Mouse (Mus musculus) skeletal muscle tissue, adult 2 months (tissue): ENCODE results near the gene Serpine1.
"Not testable (repeated sequence)": the region's sequence is repeated elsewhere in the genome, so short reads cannot be mapped to it uniquely, and the experiment has no call there.

Experiments
- DNase-seq: peaks from one replicate; pipeline ENCODE4 v3.0.0-alpha.2; 2012; ENCODE audit warnings: low read depth, low spot score

The Serpine1 gene

DNA sequence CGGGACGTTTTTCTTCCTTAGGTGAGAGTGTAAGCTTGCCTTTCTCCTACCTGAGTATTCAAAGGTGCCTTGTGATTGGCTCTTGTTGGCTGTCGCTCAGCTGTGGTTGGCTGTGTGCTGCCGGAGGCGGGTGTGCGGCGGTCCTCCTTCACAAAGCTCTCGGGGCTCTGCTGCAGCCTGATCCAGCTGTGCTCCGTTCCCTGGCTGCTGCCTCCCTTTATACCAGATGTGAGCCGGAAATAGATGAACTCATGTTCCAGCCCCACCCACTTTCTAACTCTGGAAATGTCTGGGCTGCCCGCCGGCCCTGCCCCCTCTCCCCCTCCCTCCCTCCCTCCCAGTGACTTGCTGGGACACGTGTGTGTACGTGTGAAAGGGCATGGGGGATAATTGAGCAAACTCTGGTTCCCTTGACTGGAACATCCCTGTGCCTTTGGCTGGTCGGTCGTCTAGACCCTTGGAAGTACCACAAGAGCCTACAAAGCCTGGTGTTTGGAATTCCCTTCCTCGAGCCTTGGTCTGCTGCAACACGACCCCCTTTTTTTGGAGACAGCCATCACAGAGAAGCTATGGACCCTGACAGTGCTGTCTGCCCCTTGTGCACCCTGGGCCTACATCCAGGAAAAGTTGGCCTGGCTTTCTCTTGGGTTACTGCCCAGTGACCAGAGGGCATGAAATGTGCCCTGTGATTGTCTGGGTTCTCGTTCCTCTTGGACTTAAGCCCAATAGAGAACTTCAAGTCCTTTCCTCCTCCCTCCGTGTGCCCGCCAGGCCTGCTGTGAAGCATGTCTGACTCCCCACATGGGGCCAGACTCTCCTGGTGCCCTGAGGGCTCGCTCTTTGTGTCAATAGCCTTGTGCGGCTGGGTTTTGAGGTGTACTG is at the start of gene Serpine1:
TSS of gene Serpine1 (minus strand) at position 190 of the 882 bp plus-strand sequence.
- peak; percentile 95 for DNase-seq

DNA sequence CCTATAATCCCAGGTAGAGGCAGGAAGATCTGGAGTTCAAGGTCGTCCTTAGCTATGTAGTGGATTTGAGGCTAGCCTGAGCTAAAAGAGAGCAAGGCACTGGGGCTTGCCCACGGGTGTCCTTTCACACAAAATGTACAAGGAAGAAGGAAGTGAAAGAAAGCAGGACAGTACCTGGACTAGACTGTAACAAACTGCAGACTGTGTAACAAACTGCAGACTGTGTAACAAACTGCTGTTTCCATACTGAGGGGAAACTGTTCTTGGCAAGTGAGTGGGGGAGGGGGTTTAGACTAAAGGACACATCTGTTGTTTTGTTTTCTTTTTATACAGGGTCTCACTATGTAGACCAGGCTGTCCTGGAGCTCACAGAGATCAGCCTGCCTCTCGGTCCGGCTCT is 49.2 kb upstream of the Serpine1 start:
- DNase-seq: no peak

DNA sequence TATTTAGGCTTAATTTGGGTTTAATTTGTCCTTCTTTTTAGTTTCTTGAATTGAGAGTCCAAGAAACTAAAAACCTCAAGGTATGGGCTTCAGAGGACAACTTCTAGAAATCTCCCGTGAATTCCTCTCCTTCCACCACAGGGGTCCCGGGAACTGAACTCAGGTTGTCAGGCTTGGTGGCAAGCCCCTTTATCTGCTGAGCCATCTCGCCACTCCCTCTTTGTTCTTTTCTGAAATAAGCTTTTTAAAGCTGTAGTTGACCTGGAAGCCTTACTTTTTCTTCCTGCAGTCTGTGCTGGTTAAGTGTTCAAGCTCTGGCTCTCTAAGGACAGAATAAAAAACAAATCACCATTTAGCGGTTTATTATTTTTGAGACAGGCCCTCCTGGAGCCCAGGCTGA is 46.8 kb upstream of the Serpine1 start:
- no peak for DNase-seq

DNA sequence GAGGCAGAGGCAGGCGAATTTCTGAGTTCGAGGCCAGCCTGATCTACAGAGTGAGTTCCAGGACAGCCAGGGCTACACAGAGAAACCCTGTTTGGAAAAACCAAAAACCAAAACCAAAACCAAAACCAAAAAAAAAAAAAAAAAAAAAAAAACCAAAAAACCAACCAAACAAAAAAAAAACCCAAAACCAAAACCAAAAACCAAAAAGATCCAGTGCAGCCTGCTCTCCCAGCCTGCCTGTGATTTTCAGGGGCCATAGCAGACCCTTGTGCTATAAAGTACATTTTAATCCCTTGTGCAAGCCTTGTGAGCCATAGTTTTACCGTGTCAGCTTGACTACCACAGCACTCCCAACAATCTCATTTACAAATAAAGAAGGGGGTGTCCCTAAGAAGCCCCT is 45.9 kb upstream of the Serpine1 start:
- DNase-seq: not testable (repeated sequence)

DNA sequence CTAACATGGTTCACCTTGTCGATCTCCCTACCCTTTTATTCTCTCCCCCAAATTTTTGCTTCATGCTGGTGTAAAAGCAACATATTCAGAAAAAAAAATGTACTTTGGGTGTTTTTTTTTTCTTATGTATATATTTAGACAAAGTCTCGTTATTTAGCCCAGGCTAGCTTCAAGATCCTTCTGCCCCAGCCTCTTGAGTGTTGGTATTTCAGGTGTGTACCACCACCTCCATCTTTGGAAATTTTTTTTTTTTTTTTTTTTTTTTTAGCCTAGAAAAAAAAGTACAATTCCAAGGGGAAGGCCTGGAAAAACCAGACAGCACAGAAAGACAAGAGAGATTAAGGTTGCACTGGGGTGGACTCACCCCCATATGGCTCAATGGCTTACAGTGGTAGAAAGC is 44.9 kb upstream of the Serpine1 start:
- DNase-seq: no peak

DNA sequence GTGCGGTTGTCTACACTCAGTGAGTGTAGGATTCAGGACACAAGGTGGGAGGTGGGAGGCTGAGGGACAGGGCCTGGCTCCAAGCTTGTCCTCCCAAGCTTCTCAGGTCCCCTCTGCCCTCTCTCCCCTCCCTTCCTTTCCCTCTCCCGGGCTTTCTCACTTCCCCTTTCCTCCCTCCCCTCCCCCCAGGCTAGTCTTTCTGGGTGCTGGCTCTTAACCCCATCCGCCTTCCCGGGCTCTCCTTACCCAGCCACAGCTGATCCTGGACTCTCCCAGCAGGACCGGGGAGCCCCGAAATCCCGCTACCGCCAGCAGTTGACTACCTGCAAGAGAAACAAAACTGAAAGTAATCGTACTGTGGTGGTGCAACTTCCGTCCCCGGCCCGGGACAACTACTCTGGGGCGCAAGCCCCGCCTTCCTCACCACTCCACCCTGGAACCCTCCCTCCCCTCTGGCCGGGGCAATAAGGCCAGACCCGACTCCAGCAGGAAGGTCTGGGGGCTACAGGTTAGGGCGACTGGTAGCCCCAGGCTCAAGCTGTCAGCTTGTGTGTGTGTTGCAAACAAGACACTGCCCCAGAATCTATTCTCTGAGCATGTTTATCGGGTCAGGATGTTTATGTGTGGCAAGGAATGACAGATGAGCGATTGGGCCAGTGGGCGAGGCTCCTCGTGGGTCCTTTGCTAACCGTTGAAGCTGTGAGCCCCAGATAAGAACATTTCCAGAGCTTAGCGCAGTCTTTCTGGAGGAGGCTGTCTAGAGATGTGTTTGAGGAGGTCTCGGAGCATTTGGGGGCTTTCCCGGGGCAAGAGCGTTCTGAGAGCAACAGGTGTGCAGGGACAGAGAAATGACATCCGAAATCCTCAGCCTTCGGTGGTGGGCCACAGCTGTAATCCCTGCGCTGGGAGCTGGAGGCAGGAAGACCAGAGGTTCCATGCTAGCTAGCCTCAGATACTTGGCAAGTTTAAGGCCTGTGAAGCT is 44.1 kb upstream of the Serpine1 start, which contains the start of gene Trim56:
TSS of gene Trim56 (minus strand) at position 344 of the 982 bp plus-strand sequence.
- peak; percentile 60 for DNase-seq

DNA sequence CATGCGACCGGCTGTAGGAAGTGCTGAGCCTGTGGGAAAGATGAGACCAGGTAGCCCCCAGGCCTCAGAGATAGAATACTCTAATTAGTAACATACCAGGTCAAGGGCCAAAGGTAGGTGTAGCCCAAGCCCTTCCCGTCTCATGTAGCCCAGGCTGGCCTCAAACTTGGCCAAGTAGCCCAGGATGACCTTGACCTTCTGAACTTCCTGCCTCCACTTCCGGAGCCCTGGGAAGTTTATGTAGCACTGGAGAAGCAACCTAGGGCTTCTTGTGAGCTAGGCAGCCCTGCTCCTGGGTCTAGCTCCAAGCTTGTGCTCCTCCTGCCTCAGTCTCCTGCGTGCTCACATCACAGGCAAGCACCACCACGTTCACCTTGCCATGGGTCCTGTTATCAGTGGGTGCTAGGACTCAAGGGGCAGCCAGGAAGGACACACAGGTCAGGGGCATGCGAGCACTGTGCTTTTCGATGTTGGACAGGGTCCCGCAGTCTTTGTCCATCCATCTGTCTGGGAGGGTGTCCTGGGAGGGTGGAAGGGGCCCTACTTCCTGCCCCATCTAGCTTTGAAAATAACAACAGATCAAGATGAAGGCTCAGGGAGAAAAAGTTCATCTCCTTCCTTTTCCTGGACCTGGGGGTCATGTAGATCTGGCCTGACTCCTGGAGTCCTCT is 43.0 kb upstream of the Serpine1 start:
- DNase-seq: no peak

DNA sequence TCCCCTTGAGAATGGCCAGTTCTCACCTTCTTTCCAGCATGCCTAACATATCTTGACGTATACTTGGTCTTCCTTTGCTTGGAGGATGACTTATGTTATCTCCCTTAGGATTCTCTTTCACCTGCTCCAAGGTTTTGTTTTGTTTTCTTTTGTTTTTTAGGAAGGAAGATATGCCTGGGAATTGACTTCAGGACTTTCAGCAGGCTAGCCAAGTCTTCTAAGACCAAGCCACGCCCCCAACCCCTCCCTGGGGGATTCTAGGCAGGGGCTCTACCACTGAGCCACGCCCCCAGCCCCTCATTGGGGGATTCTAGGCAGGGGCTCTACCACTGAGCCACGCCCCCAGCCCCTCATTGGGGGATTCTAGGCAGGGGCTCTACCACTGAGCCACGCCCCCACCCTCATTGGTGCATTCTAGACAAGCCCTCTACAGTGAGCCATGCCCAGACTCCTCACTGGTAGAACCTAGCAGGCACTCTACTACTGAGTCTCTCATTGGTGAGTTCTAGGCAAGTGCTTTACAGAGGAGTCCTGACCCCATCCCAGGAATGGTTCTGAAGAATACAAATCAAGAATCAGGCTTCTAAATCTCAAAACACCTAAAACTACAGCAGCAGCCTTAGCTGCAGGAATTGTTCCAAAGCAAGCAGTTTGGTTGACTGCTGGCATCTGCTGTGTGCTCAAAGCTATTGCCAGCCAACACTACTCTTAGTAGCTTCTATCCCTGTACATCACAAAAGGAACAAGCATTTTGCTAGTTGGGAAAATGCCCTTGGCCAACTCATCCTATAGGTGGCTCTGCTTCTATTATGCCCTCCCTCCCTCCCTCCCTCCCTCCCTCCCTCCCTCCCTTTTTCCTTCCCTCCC is 39.7 kb upstream of the Serpine1 start:
- no peak for DNase-seq

DNA sequence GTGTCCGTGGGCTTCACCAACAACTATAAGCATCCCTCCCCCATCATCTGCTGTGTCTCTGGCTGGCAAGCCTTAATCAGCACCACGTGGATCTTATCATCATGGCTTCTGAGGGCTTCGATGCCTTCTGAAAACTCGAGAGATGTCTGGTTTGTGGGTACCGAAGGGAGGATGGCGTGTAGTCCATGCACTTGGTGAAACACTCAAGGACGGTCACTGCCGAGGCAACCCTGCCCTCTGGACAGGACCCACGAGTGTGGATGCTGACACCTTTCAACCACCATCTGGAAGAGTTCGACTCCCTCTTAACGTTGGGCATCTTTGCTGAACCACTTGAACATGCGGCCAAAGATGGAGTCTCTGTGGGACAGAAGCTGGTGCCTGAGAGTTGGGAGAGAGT is 38.8 kb upstream of the Serpine1 start:
- DNase-seq: no peak

DNA sequence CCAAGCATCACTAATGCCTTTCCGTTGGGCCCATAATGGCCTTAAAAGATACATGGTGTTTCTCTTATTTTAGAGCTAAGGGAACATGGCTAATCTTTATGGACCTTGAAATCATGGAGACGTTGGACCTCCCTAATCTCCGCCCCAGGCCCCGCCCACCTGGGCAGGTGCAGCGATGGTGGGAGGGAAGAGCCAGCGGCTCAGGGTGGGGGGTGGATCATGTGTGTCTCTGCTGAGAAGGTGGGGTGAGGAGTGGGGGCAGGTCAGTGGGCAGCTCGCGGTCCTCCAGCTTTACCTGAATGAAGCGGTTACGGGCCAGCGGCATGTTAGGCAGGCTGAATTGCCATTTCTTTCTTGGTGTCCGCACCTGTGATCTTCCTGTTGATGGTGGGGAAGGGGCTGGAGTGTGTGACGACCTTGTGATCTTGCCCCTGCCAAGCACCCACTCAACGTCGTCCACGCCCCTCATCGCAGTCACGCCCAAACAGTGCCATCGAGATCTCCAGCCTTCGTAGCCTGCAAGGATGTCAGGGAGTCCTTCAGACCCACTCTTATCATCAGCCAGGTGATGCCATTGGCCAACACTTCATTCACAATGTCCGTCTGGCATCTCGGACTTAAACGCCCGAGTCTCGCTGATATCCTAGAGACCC is 38.0 kb upstream of the Serpine1 start:
- DNase-seq: no peak

DNA sequence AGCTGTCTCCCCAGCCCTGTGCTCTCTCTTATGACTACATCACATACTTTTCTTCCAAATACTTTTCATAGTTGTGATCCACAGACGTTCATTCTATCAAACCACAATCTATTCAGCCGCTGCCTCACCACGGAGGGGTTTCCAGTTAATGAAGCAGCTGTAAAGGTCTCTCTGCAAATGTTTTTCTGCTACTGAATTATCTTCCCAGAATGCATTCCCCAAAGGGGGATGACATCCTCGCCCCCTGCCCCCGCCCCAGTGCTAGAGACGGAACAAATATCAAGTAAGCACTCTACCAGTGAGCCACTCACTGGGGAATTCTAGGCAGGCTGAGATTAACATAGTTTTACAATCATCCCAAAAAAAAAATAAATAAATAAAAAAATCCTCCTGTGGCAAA is 36.0 kb upstream of the Serpine1 start:
- DNase-seq: no peak

DNA sequence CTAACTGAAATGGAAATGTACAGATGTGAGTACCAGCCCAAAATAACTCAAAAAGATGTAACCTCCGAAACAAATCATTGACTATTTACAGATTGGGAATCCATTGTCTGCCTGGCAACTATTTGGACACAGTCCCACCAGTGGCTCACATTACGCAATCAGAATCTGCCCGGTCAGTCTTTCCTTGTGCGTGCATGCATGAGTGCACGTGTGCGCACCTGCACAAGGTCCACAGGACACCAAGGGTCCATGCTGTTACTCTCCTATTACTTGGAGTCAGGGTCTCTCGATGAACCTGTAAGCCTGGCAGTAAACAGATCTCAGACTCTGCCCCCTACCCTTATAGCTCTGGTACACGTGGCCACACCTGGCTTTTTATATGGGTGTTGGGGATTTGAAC is 35.6 kb upstream of the Serpine1 start:
- no peak for DNase-seq

DNA sequence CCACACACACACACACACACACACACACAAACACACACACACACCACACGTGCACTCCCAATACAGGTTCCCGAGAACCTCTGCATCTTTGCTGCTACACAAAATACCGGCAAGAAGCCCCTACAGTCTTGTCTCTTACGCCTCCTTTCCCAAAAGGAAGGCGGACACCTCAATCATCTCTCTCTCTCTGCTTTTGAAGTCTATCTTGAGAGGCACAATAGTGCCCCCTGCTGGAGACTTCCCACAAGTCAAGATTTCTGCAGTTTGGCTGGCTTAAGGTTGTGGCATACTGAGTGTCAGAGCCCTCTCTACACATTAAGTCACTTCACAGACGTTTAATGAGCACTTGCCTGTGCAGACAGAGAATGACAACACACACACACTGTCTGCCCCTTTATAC is 35.0 kb upstream of the Serpine1 start:
- DNase-seq: peak; percentile 84

DNA sequence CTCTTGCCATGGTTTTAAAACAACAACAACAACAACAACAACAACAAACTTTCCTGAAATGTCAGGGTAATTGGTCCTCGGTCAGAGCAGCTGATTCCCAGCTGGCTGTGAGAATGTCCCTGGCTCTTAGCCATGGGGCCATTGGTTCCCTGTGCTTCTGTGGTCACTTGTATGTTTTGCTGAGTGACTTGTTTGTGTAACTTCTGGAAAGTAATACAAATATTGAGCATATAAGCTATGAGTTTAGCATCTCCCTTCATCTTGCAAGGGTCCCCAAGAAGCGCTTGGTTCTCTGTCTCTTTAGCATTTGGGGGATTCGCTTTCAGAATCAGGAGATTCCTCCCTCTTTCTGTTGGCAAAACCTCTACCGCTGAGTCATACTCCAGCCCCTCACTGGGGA is 34.4 kb upstream of the Serpine1 start:
- no peak for DNase-seq

DNA sequence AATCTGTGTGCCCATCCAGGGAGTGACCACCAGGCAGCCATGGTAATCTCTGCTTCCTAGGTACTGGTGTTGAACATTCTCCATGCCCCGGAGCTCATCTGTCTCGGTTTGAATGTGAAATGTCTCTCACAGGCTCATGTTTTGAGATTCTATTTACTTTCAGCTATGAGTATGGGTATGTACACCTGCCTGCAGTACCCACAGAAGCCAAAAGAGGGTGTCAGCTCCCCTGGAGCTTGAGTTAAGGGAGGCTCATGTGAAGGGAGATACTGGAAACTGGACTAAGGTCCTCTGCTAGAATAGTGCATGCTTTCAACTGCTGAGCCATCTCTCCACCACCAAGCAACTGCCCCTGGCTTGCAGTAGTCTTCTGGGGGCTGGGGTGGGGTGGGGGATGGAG is 31.9 kb upstream of the Serpine1 start:
- DNase-seq: no peak

DNA sequence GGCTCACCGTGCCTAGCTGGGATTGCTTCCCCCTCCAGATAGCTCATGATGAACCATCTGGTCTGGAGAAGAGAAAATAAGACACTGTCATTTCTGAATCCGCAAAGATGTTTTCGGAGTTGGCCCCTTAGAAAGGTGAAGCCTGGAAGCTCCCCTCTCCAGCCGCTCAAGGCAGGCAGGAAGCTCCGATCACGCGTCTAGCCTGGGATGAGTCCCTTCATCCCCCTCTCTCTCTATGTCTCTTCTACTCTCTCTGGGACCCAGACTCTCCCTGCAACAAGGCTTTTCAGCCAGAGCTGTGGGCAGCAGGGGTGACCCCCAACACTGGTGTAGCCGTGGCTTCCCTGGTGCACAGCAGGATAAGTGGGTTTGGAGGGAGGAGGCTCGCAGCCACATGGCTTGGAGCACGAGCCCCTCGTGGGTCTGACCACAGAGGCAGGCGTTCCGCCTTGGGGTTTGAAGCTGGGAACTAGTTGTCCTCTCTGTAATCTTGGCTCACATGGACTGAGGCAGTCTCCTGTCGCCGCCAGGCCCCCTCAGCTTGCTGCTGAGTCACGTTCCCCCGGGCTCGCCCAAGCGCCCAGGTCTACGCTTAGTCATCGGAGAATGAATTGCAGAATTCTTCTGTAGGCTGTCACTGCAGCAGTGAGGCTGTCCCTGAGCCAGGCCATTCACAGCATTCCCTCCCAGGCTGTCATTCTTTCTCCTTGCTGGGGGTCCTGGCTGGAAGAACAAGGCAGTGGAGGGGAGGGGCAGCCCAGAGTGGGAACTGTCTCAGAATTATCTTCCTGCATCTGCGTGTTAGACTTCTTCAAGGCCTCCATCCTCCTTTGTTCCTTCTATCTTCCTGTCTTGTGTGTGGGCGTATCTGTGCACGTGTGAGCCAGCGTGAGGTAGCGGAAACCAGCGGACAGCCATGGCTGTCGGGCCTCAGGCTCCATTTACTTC is 30.8 kb upstream of the Serpine1 start:
- DNase-seq: peak; percentile 76

DNA sequence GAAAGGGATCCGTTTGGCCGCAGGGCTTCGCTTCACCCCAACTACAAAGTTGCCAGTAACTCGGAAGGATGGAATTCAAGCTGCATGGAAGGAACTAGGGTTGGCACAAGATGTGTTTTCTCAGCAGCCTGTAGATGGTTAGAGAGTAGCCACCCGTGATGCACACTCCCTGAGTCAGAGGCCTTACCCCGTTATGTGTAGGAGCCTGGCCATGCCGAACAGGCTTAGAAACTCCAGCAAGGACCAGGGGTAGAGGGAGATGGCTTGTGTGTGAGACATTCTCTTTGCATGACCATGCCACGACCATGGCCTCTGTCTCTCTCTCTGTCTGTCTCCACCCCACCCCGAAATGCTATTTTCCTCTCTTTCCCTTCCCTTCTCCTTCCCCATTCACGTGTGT is 30.0 kb upstream of the Serpine1 start:
- peak; percentile 35 for DNase-seq

DNA sequence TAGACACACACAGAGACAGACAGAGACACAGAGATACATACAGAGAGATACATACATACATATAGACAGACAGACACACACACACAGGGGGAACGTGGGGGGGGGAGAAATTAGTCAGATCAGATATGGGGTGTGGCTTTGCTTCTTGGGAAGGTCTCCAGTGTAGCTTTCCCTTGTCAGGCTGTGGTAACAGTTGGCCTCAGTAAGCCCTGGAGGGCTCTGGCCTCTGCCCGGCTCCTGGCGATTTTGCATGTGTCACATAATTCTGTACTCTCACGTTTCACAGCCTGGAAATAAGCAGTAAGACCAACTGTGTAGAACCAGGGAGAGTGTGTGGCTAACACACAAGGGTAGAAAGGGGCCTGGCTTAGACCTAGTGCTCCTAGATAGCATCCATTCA is 28.6 kb upstream of the Serpine1 start:
- no peak for DNase-seq

DNA sequence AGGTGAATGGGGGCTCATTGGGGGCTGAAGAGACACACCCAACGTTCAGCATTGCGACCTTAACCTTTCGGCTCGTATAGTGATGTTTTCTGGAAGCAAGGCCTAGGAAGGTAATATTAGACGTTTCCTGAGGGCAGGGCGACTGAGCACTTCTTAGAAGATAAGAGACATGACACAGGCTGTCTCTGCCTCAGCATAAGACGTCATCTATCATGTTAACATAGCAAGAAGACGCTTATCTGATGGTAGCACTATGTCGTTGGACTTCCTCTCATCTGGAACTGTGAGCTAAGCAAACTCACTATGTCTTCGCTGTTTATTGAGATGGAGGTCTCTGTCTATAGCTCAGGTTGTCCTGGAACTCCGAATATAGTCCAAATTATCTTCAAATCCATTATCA is 26.4 kb upstream of the Serpine1 start:
- no peak for DNase-seq
